ENCODE assay signal across 8 mouse cellular contexts in the genomic region with DNA sequence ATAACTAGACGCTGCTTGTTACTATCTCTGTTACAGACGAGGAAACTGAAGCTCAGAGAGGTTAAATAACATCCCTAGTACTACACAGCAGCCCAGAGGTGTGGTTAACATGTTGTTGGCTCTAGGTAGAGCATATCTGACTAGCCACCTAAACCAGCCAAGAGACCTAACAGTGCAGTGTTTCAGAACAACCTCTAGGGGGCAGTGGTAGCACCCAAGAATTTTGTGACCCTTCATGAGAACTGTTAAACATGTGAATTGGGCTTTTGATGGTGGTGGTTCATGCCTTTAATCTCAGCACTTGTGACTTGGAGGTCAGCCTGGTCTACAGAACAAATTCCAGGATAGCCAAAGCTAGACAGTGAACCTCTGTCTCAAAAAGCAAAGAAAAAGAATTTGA. TPM values are rescaled to one million over a fixed set of nuclear protein-coding genes. Genes with fewer than 3 reads are reported as not detected.
DNase-seq lines count a peak whose midpoint lies in the region; ATAC-seq and TF ChIP-seq lines count a peak whose summit lies in the region.

No protein-coding gene starts in this region.

- peaks cover 4% of the 10 kb centered on the region for H3K4me1 ChIP-seq in G1E (ENCODE audit: insufficient read depth, low read depth, low read length)
- H3K4me1 ChIP-seq in forebrain, embryonic 16.5 days (replicated peaks; ENCODE audit: control insufficient read depth, insufficient read depth, low read length): no peaks in the 10 kb centered on the region
- no peaks in the 10 kb centered on the region for H3K4me1 ChIP-seq in limb, embryonic 12.5 days (replicated peaks)

- peaks cover 3% of the 10 kb centered on the region for H3K27me3 ChIP-seq in G1E (ENCODE audit: insufficient read depth, low read length)
- no peaks in the 10 kb centered on the region for H3K27me3 ChIP-seq in forebrain, embryonic 16.5 days (replicated peaks; ENCODE audit: control insufficient read depth, insufficient read depth, low read length)
- H3K27me3 ChIP-seq in limb, embryonic 12.5 days: no peaks in the 10 kb centered on the region

- H3K4me2 ChIP-seq in forebrain, embryonic 16.5 days (ENCODE audit: low read length): no peak overlapping the region
- H3K4me2 ChIP-seq in limb, embryonic 12.5 days: no peak overlapping the region

- H3K4me3 ChIP-seq in left cerebral cortex, adult 2 months: no peak overlapping the region
- no peak overlapping the region for H3K4me3 ChIP-seq in G1E (ENCODE audit: low read depth, low read length)
- no peak overlapping the region for H3K4me3 ChIP-seq in forebrain, embryonic 16.5 days (replicated peaks; ENCODE audit: low read length)
- H3K4me3 ChIP-seq in limb, embryonic 12.5 days (replicated peaks): no peak overlapping the region

- TF ChIP-seq CTCF in left cerebral cortex, adult 2 months (IDR thresholded peaks at IDR 0.05): peak; percentile 94
- TF ChIP-seq CTCF in G1E (IDR thresholded peaks at IDR 0.05; ENCODE audit: low read depth, low read length): peak; percentile 90

- peak in 1 of 2 experiments; percentile 21 for DNase-seq in left cerebral cortex, adult 2 months (ENCODE audit: extremely low spot score in 1 of 2, low spot score in 2 of 2)
- no peak for DNase-seq in left cerebral cortex, postnatal 14 days (ENCODE audit: low spot score in 2 of 2)
- DNase-seq in G1E (ENCODE audit: low spot score): peak; percentile 8
- DNase-seq in c-Kit-positive CD71-positive TER-119-positive erythroid progenitor cells, embryonic 14.5 days (ENCODE audit: low spot score): peak; percentile 57
- DNase-seq in retina, adult 2 months (ENCODE audit: low read depth, low spot score): peak; percentile 32
- DNase-seq in right cerebral cortex, postnatal 36 days (ENCODE audit: low spot score in 2 of 2): no peak

- H3K9me3 ChIP-seq in G1E (replicated peaks): no peaks in the 10 kb centered on the region
- no peaks in the 10 kb centered on the region for H3K9me3 ChIP-seq in forebrain, embryonic 16.5 days (ENCODE audit: control insufficient read depth, low read length)
- no peaks in the 10 kb centered on the region for H3K9me3 ChIP-seq in limb, embryonic 12.5 days

- intact Hi-C loops in left cerebral cortex, adult 2 months (cut with DNase I): loop anchor here (2.0 kb wide), 1 partner anchor 62 kb away; no protein-coding TSS in a partner anchor
- intact Hi-C loops in left cerebral cortex, postnatal 14 days (cut with DNase I): loop anchor here (5.0 kb wide), 1 partner anchor 60 kb away; no protein-coding TSS in a partner anchor

- ATAC-seq in G1E (ENCODE audit: extremely low read depth, insufficient number of reproducible peaks, low FRiP score, poor library complexity, severe bottlenecking): no peak
- ATAC-seq in forebrain, embryonic 16.5 days: peak; percentile 45; the same call in 1 of the 2 replicates
- ATAC-seq in limb, embryonic 12.5 days (ENCODE audit: insufficient number of reproducible peaks, insufficient read depth, low FRiP score, low TSS enrichment, low read depth): 0 out of 2 replicates have a peak, but pooled peaks have one; percentile 31

- H3K9ac ChIP-seq in forebrain, embryonic 16.5 days (replicated peaks; ENCODE audit: low read depth, low read length): no peak overlapping the region
- no peak overlapping the region for H3K9ac ChIP-seq in limb, embryonic 12.5 days (replicated peaks)

- 46% methylated on average over 2 of the region's 2 CpGs for WGBS in forebrain, embryonic 16.5 days
- WGBS in limb, embryonic 12.5 days: 30% methylated on average over 2 of the region's 2 CpGs

- no peak overlapping the region for H3K27ac ChIP-seq in left cerebral cortex, adult 2 months
- no peak overlapping the region for H3K27ac ChIP-seq in forebrain, embryonic 16.5 days (ENCODE audit: low read length)
- no peak overlapping the region for H3K27ac ChIP-seq in limb, embryonic 12.5 days

- no peaks in the 10 kb centered on the region for H3K36me3 ChIP-seq in G1E (replicated peaks)
- H3K36me3 ChIP-seq in forebrain, embryonic 16.5 days (ENCODE audit: control insufficient read depth, insufficient read depth): no peaks in the 10 kb centered on the region
- H3K36me3 ChIP-seq in limb, embryonic 12.5 days: no peaks in the 10 kb centered on the region

RNA-seq across cellular contexts. Expression of a gene that starts 46.2 kb away (rescaled TPM):
- total RNA-seq in left cerebral cortex, adult 2 months (2021): 10 to 100 TPM; 20.2 to 24.6 TPM
- total RNA-seq in left cerebral cortex, postnatal 14 days (2021): 10 to 100 TPM; 17.0 to 18.4 TPM
- total RNA-seq in G1E (2014; fragmentation: Nextera tagmentation) (10.3 and 11.7 TPM in 2 replicates), G1E (2017) (17.1 and 17.3 TPM in 2 replicates)
- 3.6 and 4.2 TPM in 2 replicates for polyA plus RNA-seq in G1E (2012)
- 11.5 and 11.6 TPM in 2 replicates for polyA plus RNA-seq in forebrain, embryonic 16.5 days (2015; fragmentation: Nextera tagmentation; extraction: Ambion mirVana)
- 32.8 and 35.9 TPM in 2 replicates for polyA plus RNA-seq in limb, embryonic 12.5 days (2016; fragmentation: Nextera tagmentation; extraction: Ambion mirVana)

Comparison
In these comparisons a context has a peak if more than half of its experiments do, and no peak if none do; other contexts are left out.
1. DNase-seq: peak in G1E (single experiment), c-Kit-positive CD71-positive TER-119-positive erythroid progenitor cells, embryonic 14.5 days (single experiment) and retina, adult 2 months (single experiment); none in left cerebral cortex, postnatal 14 days (0 of 2) and right cerebral cortex, postnatal 36 days (0 of 2).